Mouse (Mus musculus) CH12.LX (cell line): ENCODE measurements around the gene Igdcc4. TPM values are rescaled to one million over a fixed set of nuclear protein-coding genes. Genes with fewer than 3 reads are reported as not detected.

Experiments
- DNase-seq: peaks from one replicate; pipeline ENCODE4 v3.0.0-alpha.2; 2013; ENCODE audit errors: extremely low read depth
- H3K27ac ChIP-seq: 2 replicates; pipeline ENCODE4 v1.5.1; 2012; ENCODE audit warnings: low read depth, mild to moderate bottlenecking, control low read depth, moderate library complexity; ENCODE audit not compliant: insufficient read depth
- H3K27me3 ChIP-seq: replicated peaks from 2 replicates; pipeline ENCODE3; 2012; ENCODE audit warnings: inconsistent platforms
- H3K36me3 ChIP-seq, 2 experiments: replicated peaks in 1 of 2; 2 replicates each; pipeline versions ENCODE3 to v1.6.1; 2012; ENCODE audit warnings: inconsistent platforms in 1 of 2, low read length in 1 of 2, mild to moderate bottlenecking in 1 of 2, mixed read lengths in 1 of 2, moderate library complexity in 1 of 2; ENCODE audit not compliant: control insufficient read depth in 1 of 2, insufficient read depth in 1 of 2
- H3K4me1 ChIP-seq, 2 experiments: 2 replicates each; pipeline ENCODE4 v1.6.1; 2012; ENCODE audit warnings: inconsistent platforms in 1 of 2, moderate library complexity in 1 of 2; ENCODE audit not compliant: insufficient read depth in 2 of 2, control insufficient read depth in 1 of 2
- H3K4me2 ChIP-seq: 2 replicates; pipeline ENCODE4 v1.6.1; 2012; ENCODE audit warnings: low read depth, mild to moderate bottlenecking, control low read depth; ENCODE audit not compliant: poor library complexity, insufficient read depth, severe bottlenecking
- H3K4me3 ChIP-seq, 3 experiments: fragments of 150-350 bp in 1 of 3; sonication (generic) in 1 of 3; replicated peaks in 1 of 3; 2 replicates each; pipeline versions ENCODE3 to v1.5.1; 2011 to 2012; ENCODE audit warnings: low read depth in 2 of 3, low read length in 2 of 3, mild to moderate bottlenecking in 2 of 3, moderate library complexity in 2 of 3, control low read depth in 1 of 3, improper control_type of control experiment in 1 of 3, inconsistent platforms in 1 of 3, mixed read lengths in 1 of 3; ENCODE audit not compliant: poor library complexity in 1 of 3
- H3K79me2 ChIP-seq: replicated peaks from 2 replicates; pipeline ENCODE4 v1.6.1; 2012; ENCODE audit warnings: mild to moderate bottlenecking, moderate library complexity; ENCODE audit not compliant: control insufficient read depth, poor library complexity, insufficient read depth, severe bottlenecking; ENCODE audit errors: extremely low read depth
- H3K9ac ChIP-seq: 2 replicates; pipeline ENCODE4 v1.6.1; 2012; ENCODE audit warnings: low read depth, mild to moderate bottlenecking, control low read depth, moderate library complexity; ENCODE audit not compliant: insufficient read depth
- H3K9me3 ChIP-seq: replicated peaks from 2 replicates; pipeline ENCODE3; 2012; ENCODE audit warnings: low read length, inconsistent platforms, mixed read lengths
- BHLHE40 ChIP-seq: IDR thresholded peaks from 2 replicates; pipeline ENCODE4 v1.6.1; 2011; ENCODE audit warnings: mild to moderate bottlenecking, low read depth, low read length, improper control_type of control experiment
- CHD1 ChIP-seq: IDR thresholded peaks from 2 replicates; pipeline ENCODE4 v1.6.1; 2012; ENCODE audit warnings: low read depth, low read length, improper control_type of control experiment, inconsistent platforms
- ELF1 ChIP-seq: IDR thresholded peaks from 2 replicates; pipeline ENCODE4 v1.6.1; 2014; ENCODE audit warnings: low read depth, mild to moderate bottlenecking, inconsistent platforms, low read length, improper control_type of control experiment
- EP300 ChIP-seq: IDR thresholded peaks from 2 replicates; pipeline ENCODE4 v1.6.1; 2011; ENCODE audit warnings: low read length, improper control_type of control experiment
- ETS1 ChIP-seq: conservative IDR thresholded peaks from 2 replicates; pipeline ENCODE4 v1.6.1; 2012; ENCODE audit warnings: low read depth, mild to moderate bottlenecking, inconsistent platforms, low read length, improper control_type of control experiment, moderate library complexity
- GABPA ChIP-seq: IDR thresholded peaks from 2 replicates; pipeline ENCODE4 v1.6.1; 2012; ENCODE audit warnings: low read depth, low read length, improper control_type of control experiment, inconsistent platforms; ENCODE audit not compliant: insufficient replicate concordance
- HCFC1 ChIP-seq: IDR thresholded peaks from 2 replicates; pipeline ENCODE4 v1.6.1; 2012; ENCODE audit warnings: low read depth, mild to moderate bottlenecking, inconsistent platforms, low read length, improper control_type of control experiment
- JUND ChIP-seq: conservative IDR thresholded peaks from 2 replicates; pipeline ENCODE4 v1.6.1; 2011; ENCODE audit warnings: low read depth, low read length, improper control_type of control experiment
- KAT2A ChIP-seq: IDR thresholded peaks from 2 replicates; pipeline ENCODE4 v1.6.1; 2012; ENCODE audit warnings: low read length, improper control_type of control experiment, inconsistent platforms; ENCODE audit not compliant: insufficient replicate concordance
- MAFK ChIP-seq: IDR thresholded peaks from 2 replicates; pipeline ENCODE4 v1.6.1; 2011; ENCODE audit warnings: low read length, improper control_type of control experiment; ENCODE audit not compliant: insufficient replicate concordance
- MAX ChIP-seq: IDR thresholded peaks from 2 replicates; pipeline ENCODE4 v1.6.1; 2011; ENCODE audit warnings: low read length, improper control_type of control experiment
- MXI1 ChIP-seq: IDR thresholded peaks from 2 replicates; pipeline ENCODE4 v1.6.1; 2011; ENCODE audit warnings: mild to moderate bottlenecking, low read depth, low read length, improper control_type of control experiment
- NELFE ChIP-seq: IDR thresholded peaks from 2 replicates; pipeline ENCODE4 v1.6.1; 2011; ENCODE audit warnings: low read depth, low read length, improper control_type of control experiment
- NRF1 ChIP-seq: IDR thresholded peaks from 2 replicates; pipeline ENCODE4 v1.6.1; 2014; ENCODE audit warnings: low read depth, mild to moderate bottlenecking, inconsistent platforms, low read length, improper control_type of control experiment, moderate library complexity
- POLR2AphosphoS2 ChIP-seq: IDR thresholded peaks from 2 replicates; pipeline ENCODE4 v1.6.1; 2011; ENCODE audit warnings: low read depth, low read length, improper control_type of control experiment
- RAD21 ChIP-seq: IDR thresholded peaks from 2 replicates; pipeline ENCODE4 v1.6.1; 2011; ENCODE audit warnings: low read depth, mild to moderate bottlenecking, low read length, improper control_type of control experiment, moderate library complexity
- RCOR1 ChIP-seq: conservative IDR thresholded peaks from 2 replicates; pipeline ENCODE4 v1.6.1; 2012; ENCODE audit warnings: low read depth, mild to moderate bottlenecking, inconsistent platforms, low read length, improper control_type of control experiment
- SIN3A ChIP-seq: IDR thresholded peaks from 2 replicates; pipeline ENCODE4 v1.6.1; 2012; ENCODE audit warnings: low read length, improper control_type of control experiment, inconsistent platforms
- TBP ChIP-seq: conservative IDR thresholded peaks from 2 replicates; pipeline ENCODE4 v1.6.1; 2011; ENCODE audit warnings: low read depth, low read length, improper control_type of control experiment
- TCF12 ChIP-seq: IDR thresholded peaks from 2 replicates; pipeline ENCODE4 v1.6.1; 2014; ENCODE audit warnings: low read depth, mild to moderate bottlenecking, inconsistent platforms, low read length, improper control_type of control experiment
- USF2 ChIP-seq: conservative IDR thresholded peaks from 2 replicates; pipeline ENCODE4 v1.6.1; 2011; ENCODE audit warnings: low read depth, low read length, improper control_type of control experiment
- ZC3H11A ChIP-seq: IDR thresholded peaks from 2 replicates; pipeline ENCODE4 v1.6.1; 2012; ENCODE audit warnings: low read depth, mild to moderate bottlenecking, inconsistent platforms, low read length, improper control_type of control experiment
- dilution Hi-C: fragments of 300-500 bp; cut with MboI; formaldehyde crosslinking; loops from 2 replicates; pipeline ENCODE4 v1.14.3; 2020; ENCODE audit warnings: low sequenced_read_pairs; ENCODE audit not compliant: extremely low pct_unique_long_range_greater_than_20kb, extremely low pct_ligation_motif_present
- in situ Hi-C: fragments of 300-500 bp; cut with MboI; formaldehyde crosslinking; loops from 3 replicates; pipeline ENCODE4 v1.14.3; 2019; ENCODE audit warnings: low sequenced_read_pairs, low pct_ligation_motif_present, low pct_unique_long_range_greater_than_20kb, mixed read lengths
- polyA plus RNA-seq: library from polyadenylated mRNA; unstranded; fragments of >175 nt; gene quantifications from 2 replicates; pipeline ENCODE4 v1.2.1, GENCODE M21; 2012; ENCODE audit warnings: low read depth; ENCODE audit not compliant: insufficient read length
- total RNA-seq, 2 experiments: library from RNA; depleted of rRNA; stranded (reverse); fragments of 300-350 nt in 1 of 2; fragments of >200 nt in 1 of 2; gene quantifications; 2 replicates each; pipeline ENCODE4 v1.2.3; 2012 to 2014

The Igdcc4 gene
- total and polyA plus RNA-seq, 3 experiments: 0.13 to 0.23 TPM; not detected in 1

DNA sequence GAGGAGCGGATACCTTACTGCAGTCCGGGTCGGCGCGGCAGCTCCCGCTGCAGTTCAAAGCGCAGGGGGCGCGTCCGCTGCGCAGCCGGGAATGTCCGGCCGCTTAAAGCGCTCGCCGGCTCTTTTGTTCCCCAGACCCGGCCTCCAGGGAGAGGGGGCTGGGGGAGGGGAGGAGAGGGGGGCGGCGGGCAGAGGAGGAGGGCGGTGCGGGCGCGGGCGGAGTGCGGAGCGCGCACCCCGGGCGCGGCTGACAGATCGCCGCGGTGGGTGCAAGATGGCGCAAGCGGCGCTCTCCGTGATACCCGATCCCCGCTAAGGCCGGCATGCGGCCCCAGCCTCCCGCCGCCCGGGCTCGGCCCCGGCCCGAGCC is 39.6 kb downstream of the Igdcc4 start, which contains the start of gene Igdcc3:
TSS of gene Igdcc3 (plus strand) at position 254 of the 370 bp plus-strand sequence.
- no peaks in the 10 kb centered on the region for H3K36me3 ChIP-seq
- peak within 1 kb of the TSS; percentile 48 for H3K9ac ChIP-seq
- H3K79me2 ChIP-seq: no peaks in the 10 kb centered on the region
- no peaks in the 10 kb centered on the region for H3K9me3 ChIP-seq
- dilution Hi-C loops (no loop called here), in situ Hi-C loops (no loop called here)
- H3K27me3 ChIP-seq: peaks cover 68% of the 10 kb centered on the region
- TF ChIP-seq SIN3A: no peak
- TF ChIP-seq KAT2A: no peak
- TF ChIP-seq HCFC1: no peak
- TF ChIP-seq POLR2AphosphoS2: no peak
- TF ChIP-seq RCOR1: no peak
- no peak for TF ChIP-seq MAFK
- no peak for TF ChIP-seq MAX
- TF ChIP-seq MXI1: no peak
- no peak for TF ChIP-seq NRF1
- no peak for TF ChIP-seq USF2
- no peak for TF ChIP-seq JUND
- no peak for TF ChIP-seq TCF12
- no peak for DNase-seq
- H3K4me3 ChIP-seq: peak within 1 kb of the TSS in 2 of 3 experiments; percentile 32 to 69
- H3K4me2 ChIP-seq: peak within 1 kb of the TSS; percentile 99
- H3K27ac ChIP-seq: no peak within 1 kb of the TSS
- H3K4me1 ChIP-seq: peaks cover 3 to 20% of the 10 kb centered on the region in 2 experiments; a peak in 3 of 4 replicates

GRCm38 (mm10) chr9:65141306-65141975 is 40.2 kb downstream of the Igdcc4 start:
- dilution Hi-C loops (no loop called here), in situ Hi-C loops (no loop called here)
- no peak for TF ChIP-seq ZC3H11A
- no peak for TF ChIP-seq CHD1
- TF ChIP-seq RAD21: no peak
- no peak for TF ChIP-seq GABPA
- no peak for TF ChIP-seq KAT2A
- TF ChIP-seq MAFK: no peak
- no peak for TF ChIP-seq ELF1
- TF ChIP-seq EP300: no peak
- no peak for TF ChIP-seq ETS1
- no peak for TF ChIP-seq TBP
- no peak for TF ChIP-seq NELFE
- TF ChIP-seq BHLHE40: no peak
- H3K27me3 ChIP-seq: peaks cover 70% of the 10 kb centered on the region
- no peaks in the 10 kb centered on the region for H3K79me2 ChIP-seq
- no peak overlapping the region for H3K27ac ChIP-seq
- no peak for DNase-seq
- peak overlapping the region; percentile 48 for H3K9ac ChIP-seq
- H3K4me1 ChIP-seq: peaks cover 0 to 19% of the 10 kb centered on the region in 2 experiments; a peak in 3 of 4 replicates
- peak overlapping the region; percentile 99 for H3K4me2 ChIP-seq
- H3K9me3 ChIP-seq: no peaks in the 10 kb centered on the region
- peak overlapping the region in 2 of 3 experiments; percentile 32 to 69 for H3K4me3 ChIP-seq
- H3K36me3 ChIP-seq: no peaks in the 10 kb centered on the region
